In the genomic region with DNA sequence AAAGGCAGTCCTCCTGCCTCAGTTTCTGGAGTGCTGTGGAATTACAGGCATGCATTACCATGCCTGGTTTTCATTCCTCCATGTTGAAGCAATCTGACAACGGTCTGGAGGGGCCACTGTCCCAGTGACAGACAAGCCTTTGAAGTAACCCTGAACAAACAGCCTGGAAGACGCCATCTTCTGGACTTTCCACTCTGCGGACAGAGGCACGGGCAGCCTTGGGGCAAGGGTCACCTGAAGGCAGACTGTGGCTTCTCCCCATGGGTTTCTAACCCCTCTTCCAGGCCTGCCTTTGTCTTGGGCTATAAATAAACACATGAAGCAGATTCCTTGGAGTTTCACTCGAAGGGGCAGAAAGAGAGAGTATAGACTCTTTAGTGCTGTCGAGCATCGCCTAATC, we compare ENCODE assay signal across 27 mouse cellular contexts.
DNase-seq lines count a peak whose midpoint lies in the region; ATAC-seq lines count a peak whose summit lies in the region.
"Had no signal": no experiment of that assay in that cellular context is flagged by ENCODE, and none has a peak within 500 bp of the region (broad histone marks: within the 10 kb centered on the region; RNA-seq: fewer than 3 reads in every experiment).

No protein-coding gene starts in this region.

- 40% methylated on average over 7 of the region's 7 CpGs for WGBS in kidney, embryonic 14.5 days

- ATAC-seq in kidney, embryonic 14.5 days (ENCODE audit: low FRiP score, low TSS enrichment), result no peak
- ATAC-seq in inflammation-experienced regulatory T-cells, adult 6 months, result no peak
- ATAC-seq: activated CD4-positive, CD25-positive, alpha-beta regulatory T cell, adult 4 months; forebrain, postnatal 0 days; hindbrain, embryonic 16.5 days; intestine, embryonic 15.5 days had no signal

- 0 out of 2 replicates have a peak, but pooled peaks cover 5% of the 10 kb centered on the region for H3K4me1 ChIP-seq in kidney, embryonic 14.5 days (ENCODE audit: control insufficient read depth, insufficient read depth, low read length)
- H3K4me1 ChIP-seq: liver, embryonic 15.5 days had no signal

- no peak overlapping the region for H3K9ac ChIP-seq in kidney, embryonic 14.5 days (ENCODE audit: low read depth, low read length)
- H3K9ac ChIP-seq: forebrain, embryonic 12.5 days; forebrain, postnatal 0 days; heart, embryonic 13.5 days; intestine, embryonic 15.5 days; liver, embryonic 15.5 days; lung, embryonic 14.5 days; stomach, embryonic 15.5 days had no signal

- no peak overlapping the region for H3K4me3 ChIP-seq in kidney, embryonic 14.5 days (ENCODE audit: low read length)
- H3K4me3 ChIP-seq: forebrain, embryonic 12.5 days; heart, embryonic 13.5 days; intestine, embryonic 15.5 days; liver, embryonic 15.5 days; myocyte; stomach, embryonic 15.5 days had no signal

- DNase-seq in embryo, embryonic 10 days (ENCODE audit: low spot score), result peak; percentile 51
- no peak for DNase-seq in embryo, embryonic 9.5 days (ENCODE audit: extremely low spot score)
- peak; percentile 26 to 43 for DNase-seq in kidney, adult 8-10 months
- DNase-seq in embryo, embryonic 10.5 days (ENCODE audit: low spot score), result peak; percentile 26
- peak; percentile 43 to 61 for DNase-seq in kidney, postnatal 36 days
- no peak for DNase-seq in thymus, postnatal 14 days
- DNase-seq: cerebellum, adult 2 months; cerebellum, postnatal 14 days; forebrain, postnatal 0 days; gastrocnemius, postnatal 10 days; heart, postnatal 10 days; layer of hippocampus, adult 9-11 months; lung, embryonic 14.5 days; lung, postnatal 14 days; right cerebral cortex, postnatal 25 days; thymus, postnatal 25 days had no signal

- H3K4me2 ChIP-seq in kidney, embryonic 14.5 days (replicated peaks; ENCODE audit: low read depth, low read length), result no peak overlapping the region
- H3K4me2 ChIP-seq: forebrain, embryonic 12.5 days; heart, embryonic 13.5 days; intestine, embryonic 15.5 days; liver, embryonic 15.5 days; lung, embryonic 14.5 days; midbrain, embryonic 11.5 days; stomach, embryonic 15.5 days had no signal

- H3K27ac ChIP-seq in kidney, embryonic 14.5 days (ENCODE audit: low read depth, low read length), result no peak overlapping the region
- H3K27ac ChIP-seq: forebrain, embryonic 12.5 days; heart, embryonic 13.5 days; intestine, embryonic 15.5 days; liver, embryonic 15.5 days; stomach, embryonic 15.5 days had no signal

- no peaks in the 10 kb centered on the region for H3K9me3 ChIP-seq in kidney, embryonic 14.5 days (ENCODE audit: control insufficient read depth, low read length)
- H3K9me3 ChIP-seq: forebrain, embryonic 12.5 days; heart, embryonic 13.5 days; intestine, embryonic 15.5 days; liver, embryonic 15.5 days; stomach, embryonic 15.5 days had no signal

- no peaks in the 10 kb centered on the region for H3K36me3 ChIP-seq in kidney, embryonic 14.5 days (ENCODE audit: control insufficient read depth, insufficient read depth, low read length)
- H3K36me3 ChIP-seq: forebrain, embryonic 12.5 days; heart, embryonic 13.5 days; intestine, embryonic 15.5 days; liver, embryonic 15.5 days; stomach, embryonic 15.5 days had no signal

- no peaks in the 10 kb centered on the region for H3K27me3 ChIP-seq in kidney, embryonic 14.5 days (ENCODE audit: control insufficient read depth, insufficient read depth, low read length)
- H3K27me3 ChIP-seq: forebrain, embryonic 12.5 days; heart, embryonic 13.5 days; intestine, embryonic 15.5 days; liver, embryonic 15.5 days; stomach, embryonic 15.5 days had no signal

Comparison
In these comparisons a context has a peak if more than half of its experiments do, and no peak if none do; other contexts are left out.
1. DNase-seq: peak in embryo, embryonic 10 days (single experiment), kidney, adult 8-10 months (2 of 2), embryo, embryonic 10.5 days (single experiment) and kidney, postnatal 36 days (2 of 2); none in embryo, embryonic 9.5 days (single experiment) and thymus, postnatal 14 days (single experiment).